Mouse (Mus musculus) CD8-positive naive resting alpha-beta T cell, adult 57 days (primary cell): ENCODE results near the gene Cxcl3. TPM values are rescaled to one million over a fixed set of nuclear protein-coding genes. Genes with fewer than 3 reads are reported as not detected.

Experiments
- total RNA-seq: library from RNA; stranded (reverse); gene quantifications from one replicate; pipeline ENCODE4 v1.2.4, GENCODE M21; 2023

The Cxcl3 gene
- not detected for total RNA-seq

DNA sequence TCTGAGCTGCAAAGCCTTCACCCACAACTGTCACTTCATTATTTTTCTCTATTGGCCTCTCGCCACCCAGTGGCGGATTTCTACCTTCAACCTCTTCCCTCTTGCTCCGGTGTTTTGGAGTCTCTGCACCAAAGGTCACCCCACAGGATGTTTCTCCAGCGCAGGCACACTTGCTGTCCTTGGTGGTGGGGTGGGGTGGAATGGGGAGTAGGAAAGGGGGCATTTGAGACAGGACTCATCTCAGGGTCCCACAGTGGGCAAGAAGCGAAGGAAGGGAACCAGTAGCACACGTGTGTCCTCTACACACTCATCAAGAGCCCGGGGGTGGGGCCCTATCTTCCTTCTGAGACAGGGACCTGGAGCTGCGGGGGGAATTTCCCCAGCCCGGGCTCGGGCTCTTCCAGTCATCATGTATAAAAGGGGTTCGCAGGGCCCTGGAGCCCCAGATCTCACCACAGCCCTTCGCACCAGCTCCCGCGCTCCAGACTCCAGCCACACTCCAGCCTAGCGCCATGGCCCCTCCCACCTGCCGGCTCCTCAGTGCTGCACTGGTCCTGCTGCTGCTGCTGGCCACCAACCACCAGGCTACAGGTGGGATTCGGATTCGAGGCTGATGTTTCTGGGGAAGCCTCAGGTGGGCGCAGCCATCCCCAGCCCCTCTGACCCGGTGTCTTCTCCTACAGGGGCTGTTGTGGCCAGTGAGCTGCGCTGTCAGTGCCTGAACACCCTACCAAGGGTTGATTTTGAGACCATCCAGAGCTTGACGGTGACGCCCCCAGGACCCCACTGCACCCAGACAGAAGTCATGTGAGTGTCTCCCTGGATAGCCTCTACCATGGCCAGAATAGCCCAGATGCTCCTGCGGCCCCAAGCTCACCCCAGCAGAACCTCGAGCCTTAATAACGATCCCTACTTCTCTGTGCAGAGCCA, at the start of gene Cxcl3:
TSS of gene Cxcl3 (plus strand) at position 445 of the 930 bp plus-strand sequence.

DNA sequence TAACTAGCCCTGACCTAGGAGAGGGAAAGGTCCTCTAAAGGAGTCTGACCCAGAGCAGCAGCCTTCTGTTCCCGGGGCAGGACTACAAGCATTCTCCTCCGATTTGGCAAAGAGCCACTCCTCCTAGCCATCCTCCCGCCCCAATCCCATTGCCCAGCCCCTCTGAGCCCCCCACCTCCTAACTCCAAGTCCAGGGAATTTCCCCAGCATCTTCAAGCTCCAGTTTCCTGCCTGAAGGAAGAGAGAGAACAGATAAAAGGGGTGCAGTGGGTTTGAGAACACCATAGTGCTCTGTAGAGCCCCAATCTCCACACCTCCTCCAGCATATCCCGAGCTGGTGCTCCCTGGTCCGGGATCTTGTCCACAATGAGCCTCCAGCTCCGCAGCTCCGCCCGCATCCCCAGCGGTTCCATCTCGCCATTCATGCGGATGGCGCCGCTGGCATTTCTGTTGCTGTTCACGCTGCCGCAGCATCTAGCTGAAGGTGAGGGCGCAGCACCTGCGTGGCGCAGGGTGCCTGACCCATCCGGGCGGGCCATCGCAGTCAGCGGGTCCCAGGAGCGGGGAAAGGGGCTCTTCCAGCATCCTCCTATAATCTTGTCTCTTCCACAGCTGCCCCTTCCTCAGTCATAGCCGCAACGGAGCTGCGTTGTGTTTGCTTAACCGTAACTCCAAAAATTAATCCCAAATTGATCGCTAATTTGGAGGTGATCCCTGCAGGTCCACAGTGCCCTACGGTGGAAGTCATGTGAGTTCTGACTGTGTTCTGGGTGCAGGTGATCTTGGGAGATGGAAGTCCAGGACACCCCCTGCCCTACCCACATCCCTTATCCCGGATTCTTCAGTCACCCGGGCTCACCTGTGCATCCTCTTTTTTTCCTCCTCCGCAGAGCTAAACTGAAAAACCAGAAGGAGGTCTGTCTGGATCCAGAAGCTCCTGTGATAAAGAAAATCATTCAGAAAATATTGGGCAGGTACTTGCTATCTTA, 26.5 kb upstream of the Cxcl3 start, which contains the start of gene Cxcl5:
TSS of gene Cxcl5 (plus strand) at position 284 of the 989 bp plus-strand sequence.

DNA sequence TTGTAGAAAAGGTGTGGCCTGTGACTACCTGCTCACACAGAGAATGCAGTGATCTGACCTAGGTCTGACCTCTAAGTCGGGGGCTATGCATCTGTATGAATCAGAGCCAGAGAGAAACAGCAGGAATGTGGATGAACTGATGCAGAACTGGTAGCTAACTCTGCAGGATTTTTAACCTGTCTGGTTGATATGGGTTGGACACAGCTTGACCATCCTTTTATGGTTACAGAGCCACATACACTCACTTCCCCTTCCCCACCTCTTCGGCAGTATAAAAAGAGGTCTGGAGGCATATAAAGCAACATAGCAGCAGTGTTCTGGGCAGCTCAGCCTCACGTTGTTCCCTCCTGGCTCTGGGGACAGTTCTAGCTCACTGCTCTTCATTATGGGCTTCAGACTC, 17.7 kb upstream of the Cxcl3 start, which contains the start of gene Ppbp:
TSS of gene Ppbp (plus strand) at position 301 of the 400 bp plus-strand sequence.

DNA sequence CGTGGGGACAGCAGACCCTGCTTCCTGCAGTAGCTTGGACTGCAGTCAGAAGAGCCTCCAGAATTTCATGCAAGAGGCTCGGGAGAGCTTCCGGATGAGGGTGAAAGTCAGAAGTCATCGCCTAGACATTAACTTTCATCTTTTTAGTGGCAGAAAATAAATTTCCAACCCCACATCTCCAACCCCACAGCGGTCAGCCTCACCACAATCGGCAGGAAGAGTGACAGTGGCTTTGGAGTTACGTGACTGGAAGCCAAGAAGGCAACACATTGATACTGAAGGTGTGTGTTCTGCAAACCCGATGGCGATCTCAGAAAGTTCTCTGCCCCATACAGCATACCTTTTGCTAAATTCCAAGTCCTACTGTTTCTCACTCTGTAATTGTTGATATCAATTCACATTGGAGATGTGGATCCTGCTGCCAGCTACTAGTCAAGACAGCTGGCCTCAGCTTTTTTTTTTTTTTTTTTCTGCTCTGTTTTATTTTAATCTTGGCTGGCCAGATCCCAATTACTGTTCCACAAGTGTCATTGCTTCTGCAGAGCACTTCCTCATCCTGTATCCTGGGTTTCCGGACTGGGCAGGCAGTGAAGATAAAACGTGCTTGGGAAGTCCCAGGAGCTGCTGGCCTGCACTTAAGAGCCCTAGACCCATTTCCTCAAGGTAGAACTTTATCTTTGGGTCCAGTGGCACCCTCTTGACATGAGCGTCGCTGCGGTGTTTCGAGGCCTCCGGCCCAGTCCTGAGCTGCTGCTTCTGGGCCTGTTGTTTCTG, 13.8 kb upstream of the Cxcl3 start, which contains the start of gene Pf4:
TSS of gene Pf4 (plus strand) at position 556 of the 774 bp plus-strand sequence.

DNA sequence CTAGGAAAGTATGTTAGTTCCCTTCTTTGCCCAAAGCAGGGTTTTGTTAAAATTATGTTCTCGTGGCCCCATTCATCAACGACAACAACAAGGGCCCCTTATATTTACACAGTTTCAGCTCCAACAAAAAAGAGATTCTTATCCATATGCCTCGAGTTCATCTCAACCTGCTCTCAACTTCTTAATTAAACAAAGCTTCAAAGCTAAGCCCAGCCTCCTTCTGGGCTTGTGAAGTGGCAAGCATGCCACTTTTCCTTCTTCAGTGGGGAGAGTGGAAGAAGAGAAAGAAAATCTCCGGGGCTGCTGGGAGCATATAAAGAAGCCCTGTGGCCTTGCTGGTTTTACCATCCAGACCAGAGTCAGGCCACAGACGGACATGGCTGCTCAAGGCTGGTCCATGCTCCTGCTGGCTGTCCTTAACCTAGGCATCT, 8.3 kb downstream of the Cxcl3 start, which contains the start of gene Cxcl15:
TSS of gene Cxcl15 (plus strand) at position 340 of the 431 bp plus-strand sequence.

Other genes starting within 250 kb of the Cxcl3 start
- gene 5830473C10Rik, start 225.0 kb upstream of the Cxcl3 start, total RNA-seq: not detected
- 0.34 TPM for gene Rassf6, start 145.4 kb upstream of the Cxcl3 start, total RNA-seq
- not detected for gene Cxcl5, start 26.7 kb upstream of the Cxcl3 start, total RNA-seq
- gene Ppbp, start 17.6 kb upstream of the Cxcl3 start, total RNA-seq: 1.3 TPM
- gene Pf4, start 13.7 kb upstream of the Cxcl3 start, total RNA-seq: not detected
- gene Cxcl15, start 8.4 kb downstream of the Cxcl3 start, total RNA-seq: not detected
- gene Cxcl1, start 105.1 kb downstream of the Cxcl3 start, total RNA-seq: not detected
- gene Cxcl2, start 117.8 kb downstream of the Cxcl3 start, total RNA-seq: 4.7 TPM
- 3.9 TPM for gene Mthfd2l, start 145.0 kb downstream of the Cxcl3 start, total RNA-seq
- not detected for gene Epgn, start 241.4 kb downstream of the Cxcl3 start, total RNA-seq